Mouse (Mus musculus) MEL (cell line): ENCODE results near the gene Dbil5. TPM values are rescaled to one million over a fixed set of nuclear protein-coding genes. Genes with fewer than 3 reads are reported as not detected.

Experiments used
- DNase-seq: peaks from one replicate; pipeline ENCODE4 v3.0.0; 2011; ENCODE audit warnings: low read depth, low spot score
- H3K27ac ChIP-seq: 2 replicates; pipeline ENCODE4 v1.5.1; 2012; ENCODE audit warnings: low read depth, mild to moderate bottlenecking, control low read depth, low read length, moderate library complexity; ENCODE audit not compliant: control insufficient read depth
- H3K27me3 ChIP-seq, 2 experiments: fragments of 150-350 bp in 1 of 2; sonication (generic) in 1 of 2; 2 replicates each; pipeline ENCODE4 v1.6.1; 2012; ENCODE audit warnings: low read length in 2 of 2, mild to moderate bottlenecking in 2 of 2, improper control_type of control experiment in 1 of 2, moderate library complexity in 1 of 2; ENCODE audit not compliant: insufficient read depth in 2 of 2, control insufficient read depth in 1 of 2
- H3K36me3 ChIP-seq, 2 experiments: 2 replicates each; pipeline ENCODE4 v1.6.1; 2012 to 2014; ENCODE audit warnings: low read length in 2 of 2, improper control_type of control experiment in 1 of 2, inconsistent platforms in 1 of 2, mild to moderate bottlenecking in 1 of 2; ENCODE audit not compliant: insufficient read depth in 2 of 2, control insufficient read depth in 1 of 2
- H3K4me1 ChIP-seq, 2 experiments: fragments of 150-350 bp in 1 of 2; sonication (generic) in 1 of 2; 2 replicates each; pipeline ENCODE4 v1.6.1; 2012; ENCODE audit warnings: low read length in 2 of 2, improper control_type of control experiment in 1 of 2, mild to moderate bottlenecking in 1 of 2; ENCODE audit not compliant: insufficient read depth in 2 of 2, control insufficient read depth in 1 of 2
- H3K4me3 ChIP-seq, 2 experiments: fragments of 150-350 bp in 1 of 2; sonication (generic) in 1 of 2; 2 replicates each; pipeline ENCODE4 v1.5.1; 2012; ENCODE audit warnings: low read depth in 2 of 2, low read length in 2 of 2, mild to moderate bottlenecking in 2 of 2, moderate library complexity in 2 of 2, control low read depth in 1 of 2, improper control_type of control experiment in 1 of 2; ENCODE audit not compliant: control insufficient read depth in 1 of 2, insufficient read depth in 1 of 2
- H3K79me2 ChIP-seq: 2 replicates; pipeline ENCODE4 v1.6.1; 2012; ENCODE audit warnings: mild to moderate bottlenecking, low read length, moderate library complexity; ENCODE audit not compliant: control insufficient read depth, poor library complexity, insufficient read depth
- H3K9ac ChIP-seq: 2 replicates; pipeline ENCODE4 v1.6.1; 2012; ENCODE audit warnings: low read depth, mild to moderate bottlenecking, control low read depth, low read length, moderate library complexity; ENCODE audit not compliant: control insufficient read depth, poor library complexity, severe bottlenecking
- H3K9me3 ChIP-seq: fragments of 150-350 bp; sonication (generic); replicated peaks from 2 replicates; pipeline ENCODE4 v1.6.1; 2012; ENCODE audit warnings: mild to moderate bottlenecking, low read length, improper control_type of control experiment, moderate library complexity; ENCODE audit not compliant: insufficient read depth
- CHD2 ChIP-seq: IDR thresholded peaks from 2 replicates; pipeline ENCODE4 v1.6.1; 2011; ENCODE audit warnings: low read length, improper control_type of control experiment
- E2F4 ChIP-seq: IDR thresholded peaks from 2 replicates; pipeline ENCODE4 v1.6.1; 2011; ENCODE audit warnings: low read depth, low read length, improper control_type of control experiment, borderline replicate concordance
- ETS1 ChIP-seq: IDR thresholded peaks from 2 replicates; pipeline ENCODE4 v1.6.1; 2012; ENCODE audit warnings: low read depth, mild to moderate bottlenecking, inconsistent platforms, low read length, improper control_type of control experiment, moderate library complexity
- GATA1 ChIP-seq: IDR thresholded peaks from 2 replicates; pipeline ENCODE4 v1.6.1; 2011; ENCODE audit warnings: low read depth, low read length, improper control_type of control experiment
- HCFC1 ChIP-seq: IDR thresholded peaks from 2 replicates; pipeline ENCODE4 v1.6.1; 2012; ENCODE audit warnings: low read depth, mild to moderate bottlenecking, inconsistent platforms, low read length, improper control_type of control experiment, moderate library complexity
- JUND ChIP-seq: IDR thresholded peaks from 2 replicates; pipeline ENCODE4 v1.6.1; 2011; ENCODE audit warnings: low read depth, mild to moderate bottlenecking, improper control_type of control experiment, low read length
- MAFK ChIP-seq: IDR thresholded peaks from 2 replicates; pipeline ENCODE4 v1.6.1; 2011; ENCODE audit warnings: low read depth, mild to moderate bottlenecking, low read length, improper control_type of control experiment, borderline replicate concordance
- MAX ChIP-seq: IDR thresholded peaks from 2 replicates; pipeline ENCODE4 v1.6.1; 2011; ENCODE audit warnings: low read length, improper control_type of control experiment
- MEF2A ChIP-seq: IDR thresholded peaks from 2 replicates; pipeline ENCODE4 v1.6.1; 2014; ENCODE audit warnings: low read depth, mild to moderate bottlenecking, inconsistent platforms, low read length, improper control_type of control experiment; ENCODE audit not compliant: poor library complexity, insufficient replicate concordance, severe bottlenecking; ENCODE audit errors: extremely low read depth
- MYB ChIP-seq: IDR thresholded peaks from 2 replicates; pipeline ENCODE4 v1.6.1; 2011; ENCODE audit warnings: mild to moderate bottlenecking, low read depth, low read length, improper control_type of control experiment
- MYC ChIP-seq: IDR thresholded peaks from 2 replicates; pipeline ENCODE4 v1.6.1; 2011; ENCODE audit warnings: low read depth, mild to moderate bottlenecking, low read length, improper control_type of control experiment, moderate library complexity
- NELFE ChIP-seq: IDR thresholded peaks from 2 replicates; pipeline ENCODE4 v1.6.1; 2011; ENCODE audit warnings: low read depth, low read length, improper control_type of control experiment
- NRF1 ChIP-seq: IDR thresholded peaks from 2 replicates; pipeline ENCODE4 v1.6.1; 2014; ENCODE audit warnings: low read depth, mild to moderate bottlenecking, inconsistent platforms, low read length, improper control_type of control experiment, moderate library complexity; ENCODE audit not compliant: poor library complexity, insufficient read depth, severe bottlenecking
- POLR2A ChIP-seq, 2 experiments: IDR thresholded peaks; 2 replicates each; pipeline ENCODE4 v1.6.1; 2011 to 2012; ENCODE audit warnings: low read length in 2 of 2, mild to moderate bottlenecking in 2 of 2, control low read depth in 1 of 2, improper control_type of control experiment in 1 of 2, low read depth in 1 of 2, moderate library complexity in 1 of 2; ENCODE audit not compliant: control insufficient read depth in 1 of 2, insufficient read depth in 1 of 2, poor library complexity in 1 of 2
- POLR2AphosphoS2 ChIP-seq: IDR thresholded peaks from 2 replicates; pipeline ENCODE4 v1.6.1; 2011; ENCODE audit warnings: low read length, improper control_type of control experiment
- RAD21 ChIP-seq: IDR thresholded peaks from 2 replicates; pipeline ENCODE4 v1.6.1; 2011; ENCODE audit warnings: mild to moderate bottlenecking, low read depth, low read length, improper control_type of control experiment
- RCOR1 ChIP-seq: IDR thresholded peaks from 2 replicates; pipeline ENCODE4 v1.6.1; 2012; ENCODE audit warnings: low read depth, mild to moderate bottlenecking, inconsistent platforms, low read length, improper control_type of control experiment
- SMC3 ChIP-seq: IDR thresholded peaks from 2 replicates; pipeline ENCODE4 v1.6.1; 2011; ENCODE audit warnings: low read depth, low read length, improper control_type of control experiment
- TBP ChIP-seq: IDR thresholded peaks from 2 replicates; pipeline ENCODE4 v1.8.0; 2011; ENCODE audit warnings: low read depth, low read length, improper control_type of control experiment
- USF1 ChIP-seq: IDR thresholded peaks from 2 replicates; pipeline ENCODE4 v1.6.1; 2014; ENCODE audit warnings: low read depth, mild to moderate bottlenecking, inconsistent platforms, low read length, improper control_type of control experiment, moderate library complexity
- USF2 ChIP-seq, 2 experiments: IDR thresholded peaks; 2 replicates each; pipeline ENCODE4 v1.6.1; 2011 to 2012; ENCODE audit warnings: improper control_type of control experiment in 2 of 2, low read length in 2 of 2, borderline replicate concordance in 1 of 2, inconsistent platforms in 1 of 2, low read depth in 1 of 2, mild to moderate bottlenecking in 1 of 2; ENCODE audit not compliant: insufficient read depth in 1 of 2
- ZKSCAN1 ChIP-seq: IDR thresholded peaks from 2 replicates; pipeline ENCODE4 v1.6.1; 2012; ENCODE audit warnings: low read depth, mild to moderate bottlenecking, inconsistent platforms, low read length, improper control_type of control experiment, moderate library complexity
- polyA plus RNA-seq, 2 experiments: library from polyadenylated mRNA; stranded (reverse) in 1 of 2; unstranded in 1 of 2; fragments of >175 nt in 1 of 2; fragments of >200 nt in 1 of 2; gene quantifications; 2 replicates each; pipeline versions ENCODE4 v1.2.1 to v1.2.4; 2012; ENCODE audit warnings: low replicate concordance in 2 of 2, low read depth in 1 of 2; ENCODE audit not compliant: insufficient read length in 2 of 2, insufficient read depth in 1 of 2, missing spikeins in 1 of 2
- total RNA-seq: library from RNA; depleted of rRNA; stranded (reverse); fragments of 300-350 nt; gene quantifications from 2 replicates; pipeline ENCODE4 v1.2.3, GENCODE M21; 2012

Gene Dbil5
- total and polyA plus RNA-seq, 3 experiments: 0.62 to 0.67 TPM; not detected in 1

GRCm38 (mm10) chr11:76236136-76236535, 18.7 kb downstream of the Dbil5 start:
- H3K9ac ChIP-seq: no peak overlapping the region
- H3K36me3 ChIP-seq: peaks cover 0 to 9% of the 10 kb centered on the region in 2 experiments; a peak in 2 of 4 replicates

GRCm38 (mm10) chr11:76239750-76240149, 22.3 kb downstream of the Dbil5 start:
- H3K36me3 ChIP-seq: peaks cover 3 to 8% of the 10 kb centered on the region in 2 experiments
- H3K9ac ChIP-seq: no peak overlapping the region
- H3K9me3 ChIP-seq: no peaks in the 10 kb centered on the region
- no peak for DNase-seq
- peaks cover 0 to 9% of the 10 kb centered on the region in 2 experiments; a peak in 2 of 4 replicates for H3K4me1 ChIP-seq
- TF ChIP-seq POLR2A (IDR thresholded peaks at IDR 0.05; ENCODE audit: control insufficient read depth in 1 of 2, insufficient read depth in 1 of 2, low read depth in 1 of 2, low read length in 2 of 2, poor library complexity in 1 of 2) (no peak), ETS1 (no peak), POLR2AphosphoS2 (no peak), JUND (no peak), USF2 (IDR thresholded peaks at IDR 0.05; ENCODE audit: borderline replicate concordance in 1 of 2, insufficient read depth in 1 of 2, low read depth in 1 of 2, low read length in 2 of 2) (no peak), MAX (no peak), NELFE (no peak)
- no peak overlapping the region for H3K4me3 ChIP-seq
- peaks cover 19% of the 10 kb centered on the region for H3K79me2 ChIP-seq
- H3K27ac ChIP-seq: no peak overlapping the region
- no peaks in the 10 kb centered on the region for H3K27me3 ChIP-seq

More at GRCm38 (mm10) chr11:76236136-76236535, 18.7 kb downstream of the Dbil5 start:
- Histone ChIP-seq H3K4me3 (no peak overlapping the region), H3K27me3 (no peaks in the 10 kb centered on the region), H3K4me1 (no peaks in the 10 kb centered on the region), H3K27ac (no peak overlapping the region), H3K79me2 (no peaks in the 10 kb centered on the region), H3K9me3 (no peaks in the 10 kb centered on the region)
- no peak for TF ChIP-seq MYB
- no peak for TF ChIP-seq RAD21
- no peak for DNase-seq

GRCm38 (mm10) chr11:76242901-76243810, 25.7 kb downstream of the Dbil5 start, which contains the start of the genes Mrm3 and Glod4:
Gene Mrm3, plus strand, starts transcription at chr11:76243715.
Gene Glod4, minus strand, starts transcription at chr11:76243725.
- Histone ChIP-seq H3K4me3 (peak within 1 kb of the TSS; percentile 84), H3K27ac (peak within 1 kb of the TSS; percentile 40)
- TF ChIP-seq RAD21 (no peak), MAX (peak; percentile 87), MAFK (no peak), GATA1 (peak; percentile 16; the same call in 1 of the 2 replicates), HCFC1 (peak; percentile 92), RCOR1 (no peak), MYC (peak; percentile 90), E2F4 (peak; percentile 75; the same call in 1 of the 2 replicates), TBP (peak; percentile 87), SMC3 (no peak), MEF2A (no peak), USF1 (no peak), POLR2A (IDR thresholded peaks at IDR 0.05; ENCODE audit: control insufficient read depth in 1 of 2, insufficient read depth in 1 of 2, low read depth in 1 of 2, low read length in 2 of 2, poor library complexity in 1 of 2) (peak; percentile 89 to 94), JUND (no peak; the same call in 1 of the 2 replicates), NRF1 (peak; percentile 58), CHD2 (no peak), ZKSCAN1 (no peak), POLR2AphosphoS2 (peak; percentile 90), NELFE (peak; percentile 94)

More at GRCm38 (mm10) chr11:76242901-76243810, 25.7 kb downstream of the Dbil5 start, which contains the start of the genes Mrm3 and Glod4:
- Histone ChIP-seq H3K36me3 (peaks cover 4 to 19% of the 10 kb centered on the region in 2 experiments; a peak in 3 of 4 replicates), H3K9ac (peak within 1 kb of the TSS; percentile 89), H3K27me3 (no peaks in the 10 kb centered on the region), H3K9me3 (no peaks in the 10 kb centered on the region), H3K79me2 (peaks cover 29% of the 10 kb centered on the region), H3K4me1 (peaks cover 0 to 12% of the 10 kb centered on the region in 2 experiments; a peak in 2 of 4 replicates)
- DNase-seq: peak; percentile 96
